Mouse (Mus musculus) right cerebral cortex, adult 18-20 months (tissue): ENCODE measurements around the gene Skor1.

Source experiments
- DNase-seq: peaks from one replicate; pipeline ENCODE4 v3.0.0; 2022; ENCODE audit warnings: mixed read lengths

Skor1 gene

GRCm38 (mm10) chr9:63132673-63133601 lies 15.8 kb downstream of the Skor1 start:
- peak; percentile 96 for DNase-seq

GRCm38 (mm10) chr9:63131957-63132602 lies 16.7 kb downstream of the Skor1 start:
- DNase-seq: peak; percentile 52

- no peak for DNase-seq
These were observed 19.1 kb downstream of the Skor1 start for GRCm38 (mm10) chr9:63129641-63130041.

- DNase-seq: no peak
These were observed 24.2 kb downstream of the Skor1 start for GRCm38 (mm10) chr9:63124512-63124911.

GRCm38 (mm10) chr9:63123451-63124438 lies 25.0 kb downstream of the Skor1 start:
- peak; percentile 90 for DNase-seq

GRCm38 (mm10) chr9:63122161-63122833 lies 26.5 kb downstream of the Skor1 start:
- DNase-seq: no peak

- DNase-seq: no peak
These were observed 30.4 kb downstream of the Skor1 start for GRCm38 (mm10) chr9:63118385-63118784.

GRCm38 (mm10) chr9:63112514-63112913 lies 36.2 kb downstream of the Skor1 start:
- DNase-seq: no peak

- no peak for DNase-seq
These were observed 39.0 kb downstream of the Skor1 start for GRCm38 (mm10) chr9:63109782-63110087.

GRCm38 (mm10) chr9:63109020-63109781 lies 39.6 kb downstream of the Skor1 start:
- peak; percentile 88 for DNase-seq

- DNase-seq: no peak
These were observed 40.2 kb downstream of the Skor1 start for GRCm38 (mm10) chr9:63108580-63108979.

GRCm38 (mm10) chr9:63100660-63101059 lies 48.1 kb downstream of the Skor1 start:
- DNase-seq: no peak

- no peak for DNase-seq
These were observed 48.9 kb downstream of the Skor1 start for GRCm38 (mm10) chr9:63099876-63100275.

- DNase-seq: no peak
These were observed 49.4 kb downstream of the Skor1 start for GRCm38 (mm10) chr9:63099344-63099743.

- no peak for DNase-seq
These were observed 49.9 kb downstream of the Skor1 start for GRCm38 (mm10) chr9:63098887-63099286.

GRCm38 (mm10) chr9:63097204-63097603 lies 51.6 kb downstream of the Skor1 start:
- no peak for DNase-seq

GRCm38 (mm10) chr9:63094030-63094429 lies 54.7 kb downstream of the Skor1 start:
- no peak for DNase-seq

GRCm38 (mm10) chr9:63092567-63092966 lies 56.2 kb downstream of the Skor1 start:
- DNase-seq: no peak

- peak; percentile 81 for DNase-seq
These were observed 56.7 kb downstream of the Skor1 start for GRCm38 (mm10) chr9:63091971-63092528.

- no peak for DNase-seq
These were observed 57.5 kb downstream of the Skor1 start for GRCm38 (mm10) chr9:63091101-63091921.
